10 mouse cellular contexts compared by ENCODE assay signal in the genomic region with DNA sequence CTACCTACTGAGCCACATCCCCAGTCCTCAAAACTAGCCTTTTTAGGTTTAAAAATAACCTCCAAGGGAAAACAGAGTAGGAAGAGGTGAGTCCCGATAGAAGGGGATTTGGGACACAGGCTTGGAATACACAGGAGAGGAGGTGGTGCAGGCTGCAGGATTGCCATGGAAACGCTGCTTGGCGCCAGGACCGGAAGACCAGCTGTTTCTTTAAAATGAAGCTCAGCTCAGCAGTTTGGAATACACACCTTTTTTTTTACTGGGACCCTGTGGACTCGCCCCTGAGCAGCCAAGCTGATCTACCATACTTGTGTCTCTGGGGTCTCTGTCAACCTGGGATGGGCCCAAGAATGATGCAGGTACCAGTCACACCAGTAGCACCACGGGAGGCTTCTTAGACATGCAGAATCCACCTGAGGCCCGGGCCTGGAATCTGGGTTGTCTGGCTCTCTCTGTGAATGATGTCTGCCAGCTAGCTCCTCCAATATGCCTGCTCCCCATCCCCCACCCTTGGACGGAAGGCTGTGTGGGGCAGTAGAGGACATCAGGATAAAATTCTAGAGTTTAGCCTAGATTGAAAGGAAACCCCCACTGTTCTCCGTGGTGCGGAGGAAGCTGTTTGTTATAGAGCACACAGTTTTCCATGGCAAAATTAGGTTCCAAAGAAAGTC. TPM values are rescaled to one million over a fixed set of nuclear protein-coding genes. Genes with fewer than 3 reads are reported as not detected.
DNase-seq lines count a peak whose midpoint lies in the region; ATAC-seq and TF ChIP-seq lines count a peak whose summit lies in the region.
"Had no signal": no experiment of that assay in that cellular context is flagged by ENCODE, and none has a peak within 500 bp of the region (broad histone marks: within the 10 kb centered on the region; RNA-seq: fewer than 3 reads in every experiment).

No protein-coding gene starts in this region.

- H3K36me3 ChIP-seq in forebrain, embryonic 15.5 days: no peaks in the 10 kb centered on the region
- no peaks in the 10 kb centered on the region for H3K36me3 ChIP-seq in heart, adult 2 months (ENCODE audit: control insufficient read depth, insufficient read depth, low read length)

- 11% methylated on average over 10 of the region's 10 CpGs for WGBS in forebrain, embryonic 15.5 days
- WGBS in heart, adult 2 months: 30% methylated on average over 10 of the region's 10 CpGs

- no peak overlapping the region for H3K4me2 ChIP-seq in forebrain, embryonic 15.5 days (replicated peaks)
- H3K4me2 ChIP-seq: heart, embryonic 11.5 days had no signal

- no peak for TF ChIP-seq POLR2A in heart, adult 2 months (IDR thresholded peaks at IDR 0.05; ENCODE audit: insufficient read depth, low read depth, low read length)

- H3K27me3 ChIP-seq in forebrain, embryonic 15.5 days: no peaks in the 10 kb centered on the region
- no peaks in the 10 kb centered on the region for H3K27me3 ChIP-seq in heart, adult 2 months (ENCODE audit: control insufficient read depth, insufficient read depth, low read length)

- peak overlapping the region; percentile 57 for H3K27ac ChIP-seq in forebrain, embryonic 15.5 days (replicated peaks)
- peak overlapping the region; percentile 84 for H3K27ac ChIP-seq in left cerebral cortex, adult 2 months
- no peak overlapping the region for H3K27ac ChIP-seq in heart, adult 2 months
- H3K27ac ChIP-seq: liver, embryonic 14.5 days had no signal

- TF ChIP-seq EP300 in heart, adult 2 months (IDR thresholded peaks at IDR 0.05; ENCODE audit: insufficient read depth, low read depth, low read length): no peak

- H3K4me1 ChIP-seq in forebrain, embryonic 15.5 days: peaks cover 14% of the 10 kb centered on the region
- no peaks in the 10 kb centered on the region for H3K4me1 ChIP-seq in heart, adult 2 months (ENCODE audit: control insufficient read depth, insufficient read depth, low read length)

- H3K9me3 ChIP-seq in forebrain, embryonic 15.5 days: no peaks in the 10 kb centered on the region

- no peak overlapping the region for H3K4me3 ChIP-seq in forebrain, embryonic 15.5 days
- no peak overlapping the region; the same call in 1 of the 2 replicates for H3K4me3 ChIP-seq in left cerebral cortex, adult 2 months
- no peak overlapping the region for H3K4me3 ChIP-seq in heart, adult 2 months

- H3K79me2 ChIP-seq in heart, adult 2 months (replicated peaks; ENCODE audit: control insufficient read depth, insufficient read depth, low read length): no peaks in the 10 kb centered on the region

- intact Hi-C loops in left cerebral cortex, adult 2 months (cut with DNase I): loop anchor here (2.0 kb wide), 1 partner anchor 18 kb away; no protein-coding TSS in a partner anchor
- intact Hi-C loops in heart, adult 2 months (cut with DNase I): loop anchor here (2.0 kb wide), 1 partner anchor 14 kb away; no protein-coding TSS in a partner anchor

- DNase-seq in kidney, postnatal 4 days: peak; percentile 37
- DNase-seq in kidney, postnatal 36 days: no peak
- peak; percentile 64 to 77 for DNase-seq in left cerebral cortex, adult 2 months (ENCODE audit: extremely low spot score in 1 of 2, low spot score in 2 of 2)
- peak; percentile 83 to 93 for DNase-seq in right cerebral cortex, postnatal 10 days (ENCODE audit: low spot score in 2 of 2)
- DNase-seq in lung, postnatal 14 days: no peak
- no peak for DNase-seq in spleen, postnatal 4 days (ENCODE audit: low spot score in 2 of 2)
- no peak for DNase-seq in heart, adult 2 months

- no peak overlapping the region for H3K9ac ChIP-seq in forebrain, embryonic 15.5 days (replicated peaks)
- H3K9ac ChIP-seq in heart, adult 2 months (ENCODE audit: low read depth, low read length): no peak overlapping the region
- H3K9ac ChIP-seq: liver, embryonic 14.5 days had no signal

- peak; percentile 61 for ATAC-seq in forebrain, embryonic 15.5 days (replicated peaks)

- TF ChIP-seq CTCF in left cerebral cortex, adult 2 months (IDR thresholded peaks at IDR 0.05): no peak
- no peak for TF ChIP-seq CTCF in heart, adult 2 months (IDR thresholded peaks at IDR 0.05)

RNA-seq across cellular contexts. Expression of gene Syt13, which starts 19.5 kb away (rescaled TPM):
- 21.8 and 30.0 TPM in 2 replicates for polyA plus RNA-seq in forebrain, embryonic 15.5 days (2015; fragmentation: Nextera tagmentation; extraction: Ambion mirVana)
- total RNA-seq in left cerebral cortex, adult 2 months (2021): 100 to 1,000 TPM; 190 to 210 TPM
- under 1 TPM; 0.36 to 0.47 TPM for total RNA-seq in heart, adult 2 months (2021)
- 0.10 TPM in 1 of 2 replicates, not detected in the other for polyA plus RNA-seq in heart, adult 2 months (2012; rRNA removed)

Comparison
In these comparisons a context has a peak if more than half of its experiments do, and no peak if none do; other contexts are left out.
1. DNase-seq: peak in kidney, postnatal 4 days (2 of 2), left cerebral cortex, adult 2 months (2 of 2) and right cerebral cortex, postnatal 10 days (2 of 2); none in kidney, postnatal 36 days (0 of 2), lung, postnatal 14 days (single experiment), spleen, postnatal 4 days (0 of 2) and heart, adult 2 months (0 of 2).
2. RNA of gene Syt13, which starts 19.5 kb away (total RNA-seq): 190 to 210 TPM in left cerebral cortex, adult 2 months; 0.36 to 0.47 TPM in heart, adult 2 months; every median in the first group is over 100 times any median in the second.